Mouse (Mus musculus): Measurements from ENCODE around the gene Inca1.

- TF ChIP-seq CTCF (IDR thresholded peaks at IDR 0.05; ENCODE audit: borderline replicate concordance, insufficient read depth, low read depth, low read length) (no peak), POLR2A (IDR thresholded peaks at IDR 0.05; ENCODE audit: borderline replicate concordance, insufficient read depth, low read length) (no peak)
Measured at GRCm38 (mm10) chr11:70663101-70663500, 36.9 kb downstream of the Inca1 start.

Data from cerebellum, adult 2 months (tissue).